In the genomic region with DNA sequence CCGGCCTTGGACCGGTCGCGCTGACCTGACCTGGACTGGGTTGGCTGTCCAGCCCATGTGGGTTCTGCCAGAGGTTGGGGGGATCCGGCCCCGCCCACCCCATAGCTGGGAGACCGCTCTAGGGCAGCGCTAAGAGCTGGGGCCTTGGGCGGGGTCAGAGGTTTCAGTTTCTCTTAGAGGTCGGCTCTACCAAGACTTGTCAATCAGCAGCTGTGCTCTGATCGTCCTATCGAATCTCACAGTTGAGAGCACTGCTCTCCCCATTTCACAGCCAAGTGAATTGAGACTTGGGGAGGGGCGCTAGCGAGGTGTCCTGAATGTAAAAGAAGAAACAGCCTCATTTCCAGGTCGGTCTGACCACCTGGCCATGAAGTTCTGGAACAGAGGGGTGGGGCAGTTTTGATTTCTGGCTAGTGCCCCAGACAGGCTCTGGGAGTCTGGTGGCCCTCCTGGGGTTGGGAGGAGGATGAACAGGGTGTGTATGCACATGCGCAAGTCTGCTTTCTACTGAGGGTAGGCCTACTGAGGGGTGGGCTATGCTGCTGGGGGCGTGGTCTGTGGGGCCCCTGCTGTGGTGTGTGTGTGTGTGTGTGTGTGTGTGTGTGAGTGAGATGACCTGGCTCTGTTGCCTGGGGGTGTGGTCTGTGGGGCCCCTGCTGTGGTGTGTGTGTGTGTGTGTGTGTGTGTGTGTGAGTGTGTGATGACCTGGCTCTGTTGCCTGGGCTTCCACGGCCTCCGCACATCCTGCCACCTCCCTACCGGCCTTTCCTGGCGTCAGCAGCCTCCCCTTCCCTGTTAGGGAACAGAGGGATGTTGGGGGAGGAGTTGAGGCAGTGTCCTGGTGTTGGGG, we compare ENCODE assay signal across 1 mouse cellular context.
TF ChIP-seq lines count a peak whose summit lies in the region.

No protein-coding gene starts in this region.

TF ChIP-seq in CH12.LX, 34 proteins besides CTCF, POLR2A, EP300 and RAD21 (continued from another document):
- TF ChIP-seq ETS1 (conservative IDR thresholded peaks at IDR 0.05; ENCODE audit: low read depth, low read length) (peak; percentile 23; the same call in 1 of the 2 replicates), E2F4 (IDR thresholded peaks at IDR 0.05; ENCODE audit: insufficient replicate concordance, low read depth, low read length) (no peak), MAX (IDR thresholded peaks at IDR 0.05; ENCODE audit: low read length) (0 out of 2 replicates have a peak, but pooled peaks have one; percentile 22), BHLHE40 (IDR thresholded peaks at IDR 0.05; ENCODE audit: low read depth, low read length) (0 out of 2 replicates have a peak, but pooled peaks have one; percentile 11), PAX5 (IDR thresholded peaks at IDR 0.05; ENCODE audit: low read length) (no peak), JUN (IDR thresholded peaks at IDR 0.05; ENCODE audit: insufficient read depth, low read depth, low read length) (no peak), CHD1 (IDR thresholded peaks at IDR 0.05; ENCODE audit: low read depth, low read length) (no peak), MAFK (IDR thresholded peaks at IDR 0.05; ENCODE audit: insufficient replicate concordance, low read length) (no peak), HCFC1 (IDR thresholded peaks at IDR 0.05; ENCODE audit: low read depth, low read length) (no peak), NELFE (IDR thresholded peaks at IDR 0.05; ENCODE audit: low read depth, low read length) (no peak), USF2 (conservative IDR thresholded peaks at IDR 0.05; ENCODE audit: low read depth, low read length) (no peak), NRF1 (IDR thresholded peaks at IDR 0.05; ENCODE audit: low read depth, low read length) (peak; percentile 85), UBTF (IDR thresholded peaks at IDR 0.05; ENCODE audit: low read depth, low read length) (0 out of 2 replicates have a peak, but pooled peaks have one; percentile 63), MEF2A (IDR thresholded peaks at IDR 0.05; ENCODE audit: borderline replicate concordance, low read depth, low read length) (0 out of 2 replicates have a peak, but pooled peaks have one; percentile 10), KAT2A (IDR thresholded peaks at IDR 0.05; ENCODE audit: insufficient replicate concordance, low read length) (no peak), RCOR1 (conservative IDR thresholded peaks at IDR 0.05; ENCODE audit: low read depth, low read length) (no peak), MAZ (IDR thresholded peaks at IDR 0.05; ENCODE audit: low read depth, low read length) (peak; percentile 35; the same call in 1 of the 2 replicates), ELF1 (IDR thresholded peaks at IDR 0.05; ENCODE audit: low read depth, low read length) (peak; percentile 7; the same call in 1 of the 2 replicates), USF1 (IDR thresholded peaks at IDR 0.05; ENCODE audit: low read depth, low read length) (no peak), ZNF384 (IDR thresholded peaks at IDR 0.05; ENCODE audit: low read depth, low read length) (no peak), IRF4 (IDR thresholded peaks at IDR 0.05; ENCODE audit: low read depth, low read length) (peak; percentile 22), ZMIZ1 (IDR thresholded peaks at IDR 0.05; ENCODE audit: low read depth, low read length) (0 out of 2 replicates have a peak, but pooled peaks have one; percentile 41), JUND (conservative IDR thresholded peaks at IDR 0.05; ENCODE audit: low read depth, low read length) (no peak), MYC (IDR thresholded peaks at IDR 0.05; ENCODE audit: low read depth, low read length) (no peak), ZC3H11A (IDR thresholded peaks at IDR 0.05; ENCODE audit: low read depth, low read length) (no peak), SMC3 (IDR thresholded peaks at IDR 0.05; ENCODE audit: low read depth, low read length) (no peak), SIN3A (IDR thresholded peaks at IDR 0.05; ENCODE audit: low read length) (peak; percentile 46; the same call in 1 of the 2 replicates), TBP (conservative IDR thresholded peaks at IDR 0.05; ENCODE audit: low read depth, low read length) (no peak), TCF12 (IDR thresholded peaks at IDR 0.05; ENCODE audit: low read depth, low read length) (peak; percentile 36; the same call in 1 of the 2 replicates), MXI1 (IDR thresholded peaks at IDR 0.05; ENCODE audit: low read depth, low read length) (peak; percentile 85; the same call in 1 of the 2 replicates), CHD2 (IDR thresholded peaks at IDR 0.05; ENCODE audit: low read length) (no peak), POLR2AphosphoS2 (IDR thresholded peaks at IDR 0.05; ENCODE audit: low read depth, low read length) (no peak), ZKSCAN1 (IDR thresholded peaks at IDR 0.05; ENCODE audit: borderline replicate concordance, low read depth, low read length) (no peak)
TF ChIP-seq in CH12.LX: peak in this region for 13.
